ENCODE assay signal across 24 mouse cellular contexts in the genomic region with DNA sequence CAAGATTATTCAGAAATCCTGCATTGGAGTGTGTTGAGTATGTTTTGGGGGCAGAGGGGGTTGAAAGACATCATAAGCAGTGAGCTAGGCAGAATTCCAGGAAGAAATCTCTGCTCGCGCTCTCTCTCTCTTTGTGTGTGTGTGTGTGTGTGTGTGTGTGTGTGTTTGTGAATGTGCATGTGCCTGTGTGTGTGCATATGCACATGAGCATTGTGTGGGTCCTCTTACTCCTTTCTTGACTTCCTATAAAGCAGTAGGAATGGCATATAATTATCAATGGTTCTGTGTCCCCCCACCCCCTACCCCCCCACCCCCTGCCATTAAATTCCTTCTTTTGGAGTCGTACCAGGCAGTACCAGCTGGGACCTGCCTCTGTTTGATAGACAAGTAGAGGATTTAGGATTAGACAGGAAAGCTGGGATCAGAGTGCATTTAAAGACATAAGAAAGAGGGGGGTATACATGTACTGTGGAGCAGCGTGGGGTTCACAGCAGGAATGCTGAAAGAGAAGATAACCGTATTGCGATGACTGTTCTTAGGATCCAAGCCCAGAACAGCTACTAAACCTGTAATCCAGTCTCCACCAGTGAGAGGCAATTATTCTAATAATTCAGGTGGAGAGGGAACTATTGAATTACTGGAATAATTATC.
A peak's percentile ranks its signal among the peaks of the same experiment; 100 is the strongest.
DNase-seq lines count a peak whose midpoint lies in the region; ATAC-seq lines count a peak whose summit lies in the region.
"Had no signal": no experiment of that assay in that cellular context is flagged by ENCODE, and none has a peak within 500 bp of the region (broad histone marks: within the 10 kb centered on the region; RNA-seq: fewer than 3 reads in every experiment).

No protein-coding gene starts in this region.

- DNase-seq in heart, adult 11 months = peak; percentile 52
- no peak for DNase-seq in heart, postnatal 36 days
- DNase-seq in midbrain, embryonic 11.5 days (ENCODE audit: low spot score, missing footprints) = no peak
- DNase-seq in layer of hippocampus, postnatal 25 days (ENCODE audit: extremely low spot score in 1 of 2, low spot score in 1 of 2) = no peak
- DNase-seq in cerebellum, adult 9-11 months = no peak
- DNase-seq: adrenal gland, postnatal 36 days; B cell, adult 2 months; cerebellum, adult 11 months; cerebellum, postnatal 10 days; gastrocnemius, postnatal 25 days; kidney, adult 2 months; layer of hippocampus, adult 9-11 months; left cerebral cortex, postnatal 4 days; lung, embryonic 14.5 days; right cerebral cortex, postnatal 4 days; thymus, postnatal 36 days had no signal

- 0 out of 2 replicates have a peak, but pooled peaks cover 6% of the 10 kb centered on the region for H3K4me1 ChIP-seq in midbrain, embryonic 13.5 days (replicated peaks)
- no peaks in the 10 kb centered on the region for H3K4me1 ChIP-seq in midbrain, embryonic 11.5 days (ENCODE audit: control insufficient read depth, insufficient read depth, low read length)
- peaks cover 12% of the 10 kb centered on the region; the same call in 1 of the 2 replicates for H3K4me1 ChIP-seq in forebrain, embryonic 16.5 days (replicated peaks; ENCODE audit: control insufficient read depth, insufficient read depth, low read length)
- H3K4me1 ChIP-seq: limb, embryonic 15.5 days had no signal

- no peaks in the 10 kb centered on the region for H3K9me3 ChIP-seq in midbrain, embryonic 13.5 days
- H3K9me3 ChIP-seq in midbrain, embryonic 11.5 days (ENCODE audit: control insufficient read depth, low read length) = no peaks in the 10 kb centered on the region
- H3K9me3 ChIP-seq in forebrain, embryonic 16.5 days (ENCODE audit: control insufficient read depth, low read length) = no peaks in the 10 kb centered on the region
- H3K9me3 ChIP-seq: G1E; limb, embryonic 15.5 days had no signal

- WGBS in midbrain, embryonic 13.5 days = 40% methylated on average over 6 of the region's 6 CpGs
- 52% methylated on average over 6 of the region's 6 CpGs for WGBS in midbrain, embryonic 11.5 days
- WGBS in forebrain, embryonic 16.5 days = 31% methylated on average over 6 of the region's 6 CpGs

- H3K9ac ChIP-seq in midbrain, embryonic 13.5 days (replicated peaks) = no peak overlapping the region
- no peak overlapping the region for H3K9ac ChIP-seq in midbrain, embryonic 11.5 days (ENCODE audit: low read length)
- no peak overlapping the region for H3K9ac ChIP-seq in forebrain, embryonic 16.5 days (replicated peaks; ENCODE audit: low read depth, low read length)
- H3K9ac ChIP-seq: limb, embryonic 15.5 days; liver, embryonic 14.5 days; lung, embryonic 14.5 days had no signal

- H3K27me3 ChIP-seq in midbrain, embryonic 13.5 days = no peaks in the 10 kb centered on the region
- H3K27me3 ChIP-seq in midbrain, embryonic 11.5 days (ENCODE audit: control insufficient read depth, insufficient read depth, low read length) = no peaks in the 10 kb centered on the region
- H3K27me3 ChIP-seq in forebrain, embryonic 16.5 days (replicated peaks; ENCODE audit: control insufficient read depth, insufficient read depth, low read length) = no peaks in the 10 kb centered on the region
- H3K27me3 ChIP-seq: CH12.LX; limb, embryonic 15.5 days had no signal

- no peak overlapping the region for H3K4me2 ChIP-seq in midbrain, embryonic 13.5 days (replicated peaks)
- no peak overlapping the region for H3K4me2 ChIP-seq in midbrain, embryonic 11.5 days
- H3K4me2 ChIP-seq in forebrain, embryonic 16.5 days (ENCODE audit: low read length) = no peak overlapping the region
- H3K4me2 ChIP-seq: limb, embryonic 15.5 days; lung, embryonic 14.5 days had no signal

- H3K27ac ChIP-seq in midbrain, embryonic 13.5 days = no peak overlapping the region
- H3K27ac ChIP-seq in midbrain, embryonic 11.5 days (ENCODE audit: low read depth, low read length) = no peak overlapping the region
- H3K27ac ChIP-seq in forebrain, embryonic 16.5 days (ENCODE audit: low read length) = no peak overlapping the region
- H3K27ac ChIP-seq: kidney, postnatal 0 days; limb, embryonic 15.5 days; liver, embryonic 14.5 days had no signal

- no peaks in the 10 kb centered on the region for H3K36me3 ChIP-seq in midbrain, embryonic 13.5 days
- H3K36me3 ChIP-seq in midbrain, embryonic 11.5 days (ENCODE audit: control insufficient read depth, insufficient read depth, low read length) = no peaks in the 10 kb centered on the region
- H3K36me3 ChIP-seq in forebrain, embryonic 16.5 days (ENCODE audit: control insufficient read depth, insufficient read depth) = no peaks in the 10 kb centered on the region
- H3K36me3 ChIP-seq: G1E; limb, embryonic 15.5 days had no signal

- intact Hi-C loops in heart, postnatal 36 days (cut with DNase I) = no loop called here

- no peak overlapping the region for H3K4me3 ChIP-seq in midbrain, embryonic 13.5 days (replicated peaks)
- no peak overlapping the region for H3K4me3 ChIP-seq in midbrain, embryonic 11.5 days (ENCODE audit: low read depth, low read length)
- H3K4me3 ChIP-seq in forebrain, embryonic 16.5 days (replicated peaks; ENCODE audit: low read length) = no peak overlapping the region
- H3K4me3 ChIP-seq: limb, embryonic 15.5 days had no signal

- ATAC-seq in midbrain, embryonic 13.5 days = peak; percentile 88
- no peak; the same call in 1 of the 2 replicates for ATAC-seq in midbrain, embryonic 11.5 days (ENCODE audit: low FRiP score)
- peak; percentile 88 for ATAC-seq in forebrain, embryonic 16.5 days
- ATAC-seq: Patski had no signal
